Comparison of ENCODE assay signal across 18 mouse cellular contexts in the genomic region with DNA sequence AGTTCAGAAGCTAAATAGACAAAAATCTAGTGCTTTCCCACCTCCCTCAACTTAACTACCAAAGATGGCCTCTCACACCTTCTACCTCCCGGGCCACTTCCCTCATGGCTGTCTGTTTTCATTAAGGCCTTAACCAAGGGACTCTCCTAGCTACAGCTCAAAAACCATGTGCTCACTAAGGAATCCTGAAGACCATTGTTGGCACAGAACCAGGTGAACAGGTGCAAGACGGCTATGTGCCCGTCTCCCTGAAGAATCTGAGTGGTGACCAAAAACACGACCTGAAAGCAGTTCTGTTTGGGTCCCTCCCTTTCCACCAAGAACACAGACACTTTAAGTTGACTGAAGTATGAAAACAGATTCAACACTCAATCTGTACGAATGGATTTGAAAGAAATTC. TPM values are rescaled to one million over a fixed set of nuclear protein-coding genes. Genes with fewer than 3 reads are reported as not detected.
DNase-seq lines count a peak whose midpoint lies in the region; ATAC-seq lines count a peak whose summit lies in the region.
"Had no signal": no experiment of that assay in that cellular context is flagged by ENCODE, and none has a peak within 500 bp of the region (broad histone marks: within the 10 kb centered on the region; RNA-seq: fewer than 3 reads in every experiment).

No protein-coding gene starts in this region.

- DNase-seq in cerebellum, adult 11-12 months = peak; percentile 69
- DNase-seq in cerebellum, adult 8-10 months = no peak
- peak; percentile 57 for DNase-seq in heart, adult 11 months
- no peak for DNase-seq in heart, postnatal 4 days
- peak; percentile 71 to 80 for DNase-seq in cerebellum, postnatal 25 days
- DNase-seq in natural killer cell, adult 2 months (ENCODE audit: low spot score in 2 of 2) = no peak
- DNase-seq: adrenal gland, adult 8-10 months; adrenal gland, postnatal 36 days; B cell, adult 2 months; gastrocnemius, postnatal 10 days; heart, adult 2 months; heart, postnatal 14 days; kidney, adult 8-10 months had no signal

- no peak for ATAC-seq in erythroid progenitor cell, adult 5-6 weeks (replicated peaks; ENCODE audit: low FRiP score, poor library complexity, severe bottlenecking)
- ATAC-seq: CD4-positive, CD25-positive, alpha-beta regulatory T cell, adult 4 months; forebrain, embryonic 16.5 days; inflammation-experienced regulatory T-cells, adult 6 months; intestine, postnatal 0 days had no signal

RNA-seq across cellular contexts. Expression of gene Ndrg3, which starts 6.4 kb away (rescaled TPM):
- 10 to 100 TPM; 23.0 to 27.2 TPM for total RNA-seq in heart, postnatal 4 days (2021)
- 16.6 and 21.4 TPM in 2 replicates for total RNA-seq in erythroid progenitor cell, adult 5-6 weeks (2015; ENCODE audit: low replicate concordance)
- 11.7 and 14.6 TPM in 2 replicates for total RNA-seq in erythroid progenitor cell, adult 5-6 weeks (2017; ENCODE audit: low replicate concordance)

RNA-seq across cellular contexts. Expression of gene Dsn1, which starts 8.7 kb away (rescaled TPM):
- 10 to 100 TPM; 21.5 to 24.3 TPM for total RNA-seq in heart, postnatal 4 days (2021)
- total RNA-seq in erythroid progenitor cell, adult 5-6 weeks (2015; ENCODE audit: low replicate concordance) = 56.9 and 59.5 TPM in 2 replicates
- 62.4 and 101 TPM in 2 replicates for total RNA-seq in erythroid progenitor cell, adult 5-6 weeks (2017; ENCODE audit: low replicate concordance)

Comparison
In these comparisons a context has a peak if more than half of its experiments do, and no peak if none do; other contexts are left out.
1. DNase-seq: peak in cerebellum, adult 11-12 months (single experiment), heart, adult 11 months (single experiment) and cerebellum, postnatal 25 days (2 of 2); none in cerebellum, adult 8-10 months (single experiment), heart, postnatal 4 days (single experiment) and natural killer cell, adult 2 months (0 of 2).